Mouse (Mus musculus) testis, adult 2 months (tissue): Measurements from ENCODE around the gene 1700047I17Rik2.
"Not testable (repeated sequence)": the region's sequence is repeated elsewhere in the genome, so short reads cannot be mapped to it uniquely, and the experiment has no call there.

Experiments
- CTCF ChIP-seq: fragments of 200-500 bp; IDR thresholded peaks from 2 replicates; pipeline ENCODE4 v1.5.1; 2012; ENCODE audit warnings: low read depth, mild to moderate bottlenecking, inconsistent platforms, low read length, moderate library complexity; ENCODE audit not compliant: control insufficient read depth, insufficient read depth, insufficient replicate concordance
- POLR2A ChIP-seq: fragments of 200-500 bp; IDR thresholded peaks from 2 replicates; pipeline ENCODE4 v1.6.1; 2012; ENCODE audit warnings: low read depth, mild to moderate bottlenecking, inconsistent platforms, low read length, moderate library complexity; ENCODE audit not compliant: control insufficient read depth

DNA sequence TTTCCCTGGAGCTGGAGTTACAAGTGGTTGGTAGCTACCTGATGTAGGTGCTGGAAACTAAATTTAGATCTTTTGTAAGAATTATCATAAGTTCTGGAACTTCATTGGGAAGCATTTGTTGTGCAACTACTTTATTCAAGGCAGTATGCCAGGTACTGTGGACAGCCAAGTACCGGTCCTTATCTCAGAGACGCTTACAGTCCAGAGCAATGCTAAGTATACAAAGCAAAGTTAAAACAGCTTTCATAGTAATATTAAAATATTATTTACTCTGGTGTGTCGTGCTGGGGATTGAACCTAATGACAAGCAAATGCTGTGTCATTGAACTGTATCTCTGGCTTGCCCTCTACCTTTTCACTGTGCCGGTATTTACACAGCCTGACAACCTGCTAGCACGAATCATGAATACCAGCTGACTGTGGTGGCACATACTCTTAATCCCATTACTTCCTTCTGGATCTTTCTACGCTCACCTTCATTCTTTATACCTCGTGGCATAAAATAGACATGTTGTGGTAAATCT is 32.3 kb upstream of the 1700047I17Rik2 start:
- TF ChIP-seq CTCF, POLR2A: not testable (repeated sequence)
